Mouse (Mus musculus) kidney, adult 18-20 months (tissue): ENCODE measurements around the gene Psg28.
A peak's percentile ranks its signal among the peaks of the same experiment; 100 is the strongest.
"Not testable (repeated sequence)": the region's sequence is repeated elsewhere in the genome, so short reads cannot be mapped to it uniquely, and the experiment has no call there.

Source experiments
- DNase-seq: peaks from one replicate; pipeline ENCODE4 v3.0.0; 2021

The Psg28 gene

GRCm38 (mm10) chr7:18431941-18432340 is at the start of gene Psg28:
Gene Psg28 (minus strand): TSS chr7:18432041.
- not testable (repeated sequence) for DNase-seq

- DNase-seq = peak; percentile 12
Observed at GRCm38 (mm10) chr7:18403407-18403806, 28.4 kb downstream of the Psg28 start.

- peak; percentile 29 for DNase-seq
Observed at GRCm38 (mm10) chr7:18402527-18403237, 29.2 kb downstream of the Psg28 start.

- DNase-seq = not testable (repeated sequence)
Observed at GRCm38 (mm10) chr7:18391483-18391882, 40.4 kb downstream of the Psg28 start.

- no peak for DNase-seq
Observed at GRCm38 (mm10) chr7:18378295-18378694, 53.5 kb downstream of the Psg28 start.
